Mouse (Mus musculus) spleen, embryonic (tissue): ENCODE measurements around the gene Med18.
"Not testable (repeated sequence)": the region's sequence is repeated elsewhere in the genome, so short reads cannot be mapped to it uniquely, and the experiment has no call there.

Source experiments
- CTCF ChIA-PET: fragments of 350-600 bp; sonication (Branson Sonifier 250); formaldehyde crosslinking; loops from one replicate; lab custom pipeline; 2022; lab: Charles Lee

Gene Med18

DNA sequence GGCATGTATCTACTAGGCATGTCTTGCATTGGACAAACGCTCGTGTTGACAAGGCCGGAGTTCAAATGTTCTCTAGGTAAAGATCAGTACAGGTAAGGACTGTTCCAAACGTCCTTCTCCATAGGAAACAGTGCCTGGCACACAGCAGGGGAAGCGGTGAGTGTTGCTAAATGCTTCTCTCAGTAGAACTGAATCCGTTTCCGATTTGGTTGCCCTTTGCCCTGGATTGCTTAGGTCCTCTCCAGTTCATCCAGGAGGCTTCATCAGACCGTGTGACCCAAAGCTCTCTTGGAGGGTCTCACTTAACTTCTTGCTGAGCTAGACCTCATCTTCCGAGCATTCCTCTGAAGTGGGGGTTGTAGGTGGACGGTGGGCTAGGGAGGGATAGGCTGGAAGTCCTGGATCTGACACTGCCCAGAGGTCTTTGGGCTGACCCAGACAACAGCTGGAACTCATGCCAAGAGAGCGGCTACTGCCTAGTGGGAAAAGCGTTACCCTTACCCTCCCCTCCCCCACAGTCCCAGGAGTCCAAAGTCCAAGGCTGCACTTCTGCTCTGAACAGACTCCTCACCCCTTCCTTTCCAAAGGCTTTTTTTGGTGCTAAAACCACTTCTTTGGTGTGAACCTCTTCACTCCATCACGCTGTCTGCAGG, 19.4 kb upstream of the Med18 start:
- CTCF ChIA-PET, result no interaction called here

DNA sequence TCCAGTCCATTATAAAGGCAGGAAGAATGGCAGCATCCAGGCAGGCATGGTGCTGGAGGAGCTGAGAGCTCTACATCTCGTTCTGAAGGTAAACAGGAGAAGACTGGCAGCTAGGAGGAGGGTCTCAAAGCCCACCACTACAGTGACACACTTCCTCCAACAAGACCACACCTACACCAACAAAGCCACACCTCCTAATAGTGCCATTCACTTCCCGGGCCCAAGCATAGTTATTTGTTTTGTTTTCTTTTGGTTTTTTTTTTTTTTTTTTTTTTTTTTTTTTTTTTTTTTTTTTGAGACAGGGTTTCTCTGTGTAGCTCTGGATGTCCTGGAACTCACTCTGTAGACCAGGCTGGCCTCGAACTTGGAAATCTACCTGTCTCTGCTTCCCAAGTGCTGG, 18.4 kb upstream of the Med18 start:
- CTCF ChIA-PET, result not testable (repeated sequence)

DNA sequence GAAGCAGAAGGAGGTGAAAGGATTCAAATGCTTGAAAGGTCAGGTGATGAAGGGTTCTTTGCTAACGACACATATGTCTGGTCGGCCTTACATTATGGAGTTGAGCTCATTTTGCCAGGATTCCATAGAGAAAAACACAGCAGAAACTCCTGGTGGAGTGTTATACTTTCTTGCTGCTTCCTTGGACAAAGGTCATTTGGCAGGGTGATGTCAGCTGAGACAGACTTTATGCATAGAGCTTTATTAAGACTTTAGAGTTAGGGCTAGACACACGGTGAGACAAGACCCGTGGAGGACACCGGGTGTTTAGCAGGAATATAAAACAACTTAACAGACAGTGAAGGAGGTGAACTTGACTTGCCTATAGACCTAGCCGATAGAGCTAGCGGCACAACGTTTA, 14.1 kb upstream of the Med18 start:
- CTCF ChIA-PET, result no interaction called here

DNA sequence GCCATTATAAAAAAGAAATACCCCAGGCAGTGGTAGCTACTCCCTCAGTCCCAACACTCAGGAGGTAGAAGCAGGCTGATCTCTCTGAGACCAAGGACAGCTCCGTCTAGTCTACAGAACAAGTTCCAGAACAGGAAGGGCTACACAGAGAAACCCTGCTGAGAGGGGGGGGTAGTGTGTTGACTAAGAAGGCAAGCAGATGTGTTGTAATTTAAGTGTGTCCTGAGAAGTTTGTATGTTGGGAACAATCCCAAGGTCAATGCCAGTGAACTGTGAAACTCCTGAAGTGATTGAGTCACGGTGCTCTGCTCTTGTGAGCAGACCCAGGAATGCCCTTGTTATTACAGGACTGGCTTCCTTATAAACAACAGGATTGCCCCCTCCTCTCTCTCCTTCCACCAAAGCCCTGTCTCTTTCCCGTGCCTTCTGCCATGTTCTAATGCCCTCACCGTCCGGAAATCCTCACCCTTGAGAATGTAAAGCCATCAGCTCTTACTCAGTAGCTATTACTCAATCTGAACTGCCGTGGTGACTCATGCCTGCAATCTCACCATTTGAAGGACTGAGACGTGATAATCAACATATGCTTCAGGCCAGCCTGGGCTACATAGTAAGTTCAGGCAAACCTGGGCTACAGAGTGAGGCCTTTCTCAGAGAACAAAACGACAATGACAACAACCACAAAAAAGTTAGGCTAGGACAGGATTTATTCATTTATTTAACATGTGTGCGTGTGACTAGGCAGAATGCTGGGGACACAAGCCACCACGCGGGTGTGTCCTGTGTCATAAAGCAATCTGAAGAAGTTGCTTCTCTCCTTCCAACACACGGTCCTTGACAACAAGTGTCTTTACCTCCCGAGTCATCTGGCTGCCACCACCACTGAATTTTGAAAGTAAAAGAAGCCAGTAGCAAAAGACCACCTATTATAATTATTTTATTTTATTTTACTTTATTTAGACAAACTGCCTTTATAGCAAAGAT, 12.5 kb upstream of the Med18 start:
- CTCF ChIA-PET, result no interaction called here

DNA sequence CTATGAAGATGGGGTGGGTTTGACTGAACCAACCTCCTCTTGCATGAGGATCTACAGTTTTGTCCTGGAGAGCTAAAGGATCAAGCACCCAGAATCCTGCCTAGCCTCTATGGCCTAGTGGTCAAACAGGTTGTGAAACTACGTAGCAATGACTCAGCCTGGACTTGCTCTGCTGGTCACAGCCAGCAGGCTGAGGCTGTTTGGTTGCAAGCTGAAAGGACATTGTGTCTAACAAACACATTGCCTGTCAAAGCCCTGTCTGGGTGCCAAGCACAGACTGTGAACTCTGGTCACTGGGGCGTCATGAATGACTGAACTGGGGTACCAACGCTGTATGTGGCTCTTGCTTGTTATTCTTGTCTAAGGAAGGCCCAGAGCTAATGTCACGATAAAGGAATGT, 10.9 kb upstream of the Med18 start:
- CTCF ChIA-PET, result interaction anchor here (0.6 kb wide), 1 partner anchor 314 kb away, joined by 3 read pairs; no protein-coding TSS in a partner anchor

DNA sequence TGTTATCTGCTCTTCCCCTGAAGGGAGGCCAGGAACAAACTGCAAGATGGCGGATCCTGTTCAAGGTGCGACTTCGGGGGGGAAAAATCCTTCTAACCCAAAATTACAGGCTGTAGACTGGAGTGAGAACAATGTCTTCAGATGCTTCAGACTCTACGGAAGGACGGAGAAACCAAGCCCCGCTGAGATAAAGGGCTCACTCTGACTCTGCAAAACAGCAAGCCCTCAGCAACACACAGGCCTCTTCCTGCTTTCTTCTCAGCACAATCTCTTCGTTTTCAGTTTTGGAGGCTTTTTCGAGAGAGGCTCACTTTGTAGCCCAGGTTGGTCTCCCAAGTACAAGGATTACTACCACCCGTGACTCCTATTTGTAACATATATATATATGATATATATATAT, 9.7 kb upstream of the Med18 start:
- CTCF ChIA-PET, result no interaction called here

DNA sequence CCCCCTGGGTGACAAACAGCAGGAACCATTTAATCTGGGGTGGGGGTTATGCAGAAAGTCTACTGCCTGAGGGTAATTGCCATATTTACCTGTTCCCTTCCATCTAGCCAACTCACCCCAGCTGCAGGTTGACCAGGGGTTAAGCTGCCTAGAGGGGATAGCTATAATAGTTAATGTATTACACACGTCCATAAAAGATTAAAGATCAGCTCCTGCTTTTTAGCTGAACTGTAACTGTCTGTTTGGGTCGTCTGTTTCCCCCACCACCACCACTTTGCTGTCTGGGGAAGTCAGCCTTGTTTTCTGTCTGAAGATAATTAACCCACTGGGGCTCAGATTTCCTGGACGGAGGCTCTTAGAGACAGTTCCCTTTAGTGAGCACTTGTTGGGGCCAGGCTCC, 6.2 kb upstream of the Med18 start:
- CTCF ChIA-PET, result interaction anchor here (1.1 kb wide), 1 partner anchor 53 kb away, joined by 9 read pairs; no protein-coding TSS in a partner anchor

DNA sequence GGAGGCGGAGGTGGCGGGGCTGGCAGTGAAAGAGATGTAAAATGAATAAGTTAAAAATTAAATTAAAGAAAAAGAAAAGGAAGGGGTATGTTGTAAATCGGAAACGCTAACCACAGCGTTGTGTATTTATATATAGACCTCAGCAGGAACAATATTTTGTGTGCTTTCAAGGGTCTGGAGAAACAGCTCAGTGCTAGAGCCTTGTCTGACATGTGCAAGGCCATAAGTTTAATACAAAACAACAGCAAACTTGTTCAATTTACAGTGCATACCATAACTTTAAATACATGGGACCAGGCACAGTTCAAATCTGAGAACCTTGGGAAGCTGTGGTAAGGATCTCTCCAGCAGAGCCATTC, 513 bp upstream of the Med18 start:
- CTCF ChIA-PET, result interaction anchor here (1.0 kb wide), 1 partner anchor 90 kb away, joined by 3 read pairs; no protein-coding TSS in a partner anchor

DNA sequence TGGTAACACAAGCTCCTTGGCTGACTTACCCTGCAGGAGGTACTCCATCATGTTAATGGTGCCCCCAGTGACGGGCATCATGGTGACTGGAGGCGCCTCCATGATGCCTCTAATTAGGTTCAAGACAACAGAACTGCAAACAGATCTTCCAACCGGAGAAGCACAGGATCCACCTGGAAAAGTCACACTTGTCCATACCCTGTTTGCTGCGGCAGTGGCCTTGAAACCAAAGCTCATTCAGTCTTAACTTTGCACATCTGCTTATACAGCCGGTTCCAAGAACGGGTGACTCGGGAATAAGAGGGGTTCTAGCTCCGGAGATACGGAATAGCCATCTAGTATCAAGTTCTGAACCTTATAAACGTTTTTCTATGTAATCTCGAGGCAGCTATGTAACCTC, 885 bp downstream of the Med18 start:
- CTCF ChIA-PET, result no interaction called here

DNA sequence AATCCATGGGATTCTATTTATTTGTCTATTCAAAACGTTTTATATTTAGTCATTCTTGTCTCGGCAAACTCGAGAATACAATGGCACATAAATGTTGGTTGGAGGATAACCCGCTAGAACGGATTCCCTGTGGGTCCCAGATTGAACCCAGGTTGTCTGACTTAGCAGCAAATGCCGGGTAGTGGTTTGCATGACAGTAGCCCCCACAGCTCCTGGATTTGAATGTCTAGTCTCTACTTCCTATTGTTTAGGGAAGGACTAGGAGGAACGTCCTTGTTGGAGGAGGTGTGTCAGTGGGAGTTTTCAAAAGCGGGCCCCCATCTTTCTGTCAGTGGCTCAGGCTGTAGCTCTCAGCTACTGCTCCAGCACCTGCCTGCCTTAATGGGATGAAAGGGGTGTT, 3.5 kb downstream of the Med18 start:
- CTCF ChIA-PET, result no interaction called here

DNA sequence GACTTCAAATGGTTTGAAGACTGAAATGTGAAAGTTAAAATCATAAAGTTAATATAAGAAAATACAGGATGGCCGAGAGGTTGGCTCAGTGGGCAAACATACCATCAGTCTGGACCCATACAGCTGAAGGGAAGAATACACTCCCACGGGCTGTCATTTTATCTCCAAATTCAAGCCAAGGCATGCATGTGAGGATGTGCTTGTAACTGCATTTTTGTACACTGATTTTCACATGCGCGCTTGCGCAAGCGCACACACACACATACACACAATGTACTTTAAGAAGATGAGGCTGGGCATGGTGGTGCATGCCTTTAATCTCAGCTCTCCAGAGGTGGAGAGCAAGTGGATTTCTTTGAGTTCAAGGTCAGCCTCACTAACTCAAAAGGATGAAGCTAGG, 8.2 kb downstream of the Med18 start:
- CTCF ChIA-PET, result no interaction called here

DNA sequence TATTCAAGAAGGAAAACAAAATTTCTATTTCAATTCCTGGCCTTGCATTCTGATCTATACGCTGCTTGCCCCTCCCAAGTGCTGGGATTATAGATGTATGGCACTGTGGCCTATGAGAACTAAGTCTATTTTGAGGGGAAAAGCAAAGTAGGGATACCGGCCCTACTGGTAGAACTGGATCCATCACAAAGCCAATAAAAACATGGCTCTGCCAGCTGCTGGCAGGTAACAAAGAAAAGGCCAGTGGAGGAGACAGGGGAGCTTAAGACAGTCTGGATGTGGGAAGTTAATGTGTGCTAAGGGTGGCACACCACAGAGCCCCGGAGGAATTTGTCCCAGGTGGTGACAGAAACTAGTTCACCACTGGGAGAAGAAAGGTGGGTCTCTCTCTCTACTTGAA, 8.6 kb downstream of the Med18 start:
- CTCF ChIA-PET, result no interaction called here

DNA sequence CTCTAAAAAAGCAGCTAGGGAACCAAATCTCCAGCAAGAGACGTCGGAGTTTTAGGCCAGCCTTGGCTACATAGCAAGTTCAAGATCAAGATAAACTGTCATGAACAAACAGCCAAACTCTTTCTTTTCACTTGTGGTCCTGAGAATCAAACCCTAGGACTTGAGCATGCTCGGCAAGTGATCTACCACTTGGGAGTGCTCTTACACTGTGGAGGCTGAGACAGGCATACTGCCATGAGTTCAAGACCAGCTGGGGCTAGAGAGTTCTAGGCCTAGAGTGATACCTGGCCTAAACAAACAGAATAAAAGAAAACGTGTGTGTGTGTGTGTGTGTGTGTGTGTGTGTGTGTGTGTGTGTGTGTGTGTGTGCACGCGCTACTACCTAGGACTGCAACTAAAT, 9.5 kb downstream of the Med18 start:
- CTCF ChIA-PET, result no interaction called here

DNA sequence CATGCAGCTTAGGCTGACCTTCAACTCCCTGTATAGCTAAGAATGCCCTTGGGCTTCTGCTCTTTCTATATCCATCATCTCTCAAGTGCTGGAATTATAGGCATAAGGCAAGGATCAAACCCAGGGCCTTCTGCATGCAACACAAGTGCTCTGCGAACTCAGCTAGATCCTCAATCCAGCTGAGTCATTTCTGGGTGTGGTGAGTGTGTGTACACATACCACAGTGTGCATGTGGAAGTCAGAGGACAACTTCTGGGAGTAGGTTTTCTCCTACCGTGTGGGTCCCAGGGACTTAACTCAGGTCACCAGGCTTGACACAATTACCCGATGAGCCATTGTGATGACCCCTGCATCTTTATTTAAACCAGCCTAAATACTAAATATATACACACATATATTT, 13.9 kb downstream of the Med18 start:
- CTCF ChIA-PET, result no interaction called here

DNA sequence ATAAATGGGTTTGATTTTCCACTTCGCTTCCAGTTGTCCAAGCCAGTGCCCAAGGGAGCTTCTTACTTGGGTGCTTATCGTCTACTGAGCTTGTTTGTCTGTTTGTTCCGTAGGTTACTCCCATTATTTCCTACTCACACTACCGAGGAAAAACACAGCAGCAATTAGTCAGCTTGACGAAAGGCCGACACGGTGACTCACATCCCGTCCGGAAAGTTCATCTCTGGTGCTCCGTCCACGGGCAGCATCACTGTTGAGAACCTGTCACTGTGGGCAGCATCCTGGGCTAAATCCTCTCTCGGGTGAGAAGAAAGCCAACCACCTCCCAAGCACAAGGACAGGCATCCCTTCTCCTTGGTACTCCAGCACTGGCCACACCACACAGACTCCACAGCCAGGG, 17.6 kb downstream of the Med18 start:
- CTCF ChIA-PET, result no interaction called here

DNA sequence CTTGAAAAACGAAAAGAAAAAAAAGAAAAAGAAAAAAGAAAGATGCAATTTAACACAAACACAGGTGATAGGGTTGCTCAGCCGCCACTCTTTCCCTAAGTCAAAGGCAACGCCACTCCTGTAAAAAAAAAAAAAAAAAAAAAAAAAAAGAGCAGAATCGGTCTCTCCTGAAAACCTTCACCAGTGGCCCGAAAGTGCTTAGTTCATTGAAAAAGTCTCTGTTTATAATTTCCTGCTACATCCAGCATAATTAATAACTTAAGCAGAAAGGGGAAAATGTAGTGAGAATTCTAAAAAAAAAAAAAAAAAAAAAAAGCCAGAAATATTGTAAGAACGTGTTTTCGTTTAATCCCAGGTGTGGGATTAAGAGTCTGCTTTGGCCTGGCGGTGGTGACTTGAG, 19.2 kb downstream of the Med18 start:
- CTCF ChIA-PET, result no interaction called here

DNA sequence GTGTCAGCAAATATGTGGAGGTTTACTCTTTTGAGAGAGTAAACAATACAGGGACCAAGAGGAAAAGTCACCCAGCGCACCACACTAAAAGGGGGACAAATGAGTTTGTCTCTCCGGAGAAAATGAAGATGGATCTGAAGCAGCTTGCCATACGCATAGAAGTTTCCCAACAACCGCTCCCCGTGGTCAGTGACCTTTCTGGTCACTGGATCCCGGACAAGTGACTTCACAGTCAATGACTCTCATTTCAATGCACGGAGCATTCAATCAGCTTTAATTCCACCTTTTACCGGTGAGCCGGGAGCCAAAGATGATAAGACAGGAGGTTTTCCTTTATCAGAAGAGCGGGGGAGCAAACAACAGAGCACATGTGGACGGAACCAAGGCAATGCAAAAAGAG, 25.9 kb downstream of the Med18 start:
- CTCF ChIA-PET, result no interaction called here

DNA sequence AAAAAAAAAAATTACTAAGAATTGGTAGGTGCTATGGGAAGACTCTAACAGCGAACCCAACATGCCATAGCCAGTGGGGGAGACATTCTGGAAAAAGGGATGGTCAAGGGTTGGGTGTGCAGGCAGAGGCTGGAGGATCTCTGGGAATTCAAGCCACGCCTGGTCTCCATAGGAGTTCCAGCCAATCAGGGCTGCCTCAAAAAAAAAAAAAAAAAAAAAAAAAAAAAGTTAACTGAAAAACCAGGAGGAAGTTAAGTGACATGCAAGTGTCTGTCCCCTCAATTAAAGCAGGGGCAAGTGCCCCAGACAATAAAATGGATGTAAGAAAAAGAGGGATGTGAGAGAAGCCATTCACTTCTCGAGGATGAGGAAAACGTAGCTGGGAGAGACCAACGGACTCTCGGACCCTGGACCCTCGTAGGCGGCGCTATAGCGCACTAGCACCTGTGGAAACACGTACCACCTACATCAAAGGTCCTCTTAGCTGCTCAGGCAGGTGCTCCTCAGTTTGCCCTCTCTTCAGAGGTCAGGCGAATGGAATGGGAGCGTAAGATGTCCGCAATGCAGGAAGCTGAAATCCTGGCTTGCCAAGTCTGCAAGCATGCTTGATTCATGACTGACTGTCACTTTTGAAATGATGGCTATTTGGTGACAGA, 30.9 kb downstream of the Med18 start:
- CTCF ChIA-PET, result interaction anchor here (0.7 kb wide), 1 partner anchor 14 kb away, joined by 13 read pairs; no protein-coding TSS in a partner anchor

DNA sequence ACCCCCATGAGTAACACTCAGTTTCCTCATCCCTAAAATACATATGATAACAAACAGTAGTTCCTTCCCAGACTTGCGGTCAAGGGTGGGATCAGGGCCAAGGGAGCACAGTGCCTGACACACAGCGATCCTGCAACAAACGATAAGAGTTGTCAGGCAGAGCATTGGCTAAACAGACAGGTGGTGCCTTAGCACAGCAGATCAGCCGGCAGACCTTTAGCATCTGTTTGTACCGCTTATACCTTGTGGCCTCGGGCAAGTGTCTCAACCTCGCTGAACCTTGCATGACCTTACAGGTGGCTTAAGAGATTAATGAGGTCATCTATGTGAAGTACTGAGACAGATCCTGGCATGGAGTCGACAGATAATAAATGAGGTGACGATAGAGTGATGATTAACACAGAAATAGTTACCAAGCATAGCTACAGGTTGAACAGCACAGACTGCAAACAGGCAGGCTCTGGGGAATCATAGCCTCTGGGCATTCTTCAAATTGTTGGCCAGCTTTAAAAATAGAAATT, 35.6 kb downstream of the Med18 start:
- CTCF ChIA-PET, result interaction anchor here (0.5 kb wide), 1 partner anchor 139 kb away, joined by 3 read pairs; no protein-coding TSS in a partner anchor

DNA sequence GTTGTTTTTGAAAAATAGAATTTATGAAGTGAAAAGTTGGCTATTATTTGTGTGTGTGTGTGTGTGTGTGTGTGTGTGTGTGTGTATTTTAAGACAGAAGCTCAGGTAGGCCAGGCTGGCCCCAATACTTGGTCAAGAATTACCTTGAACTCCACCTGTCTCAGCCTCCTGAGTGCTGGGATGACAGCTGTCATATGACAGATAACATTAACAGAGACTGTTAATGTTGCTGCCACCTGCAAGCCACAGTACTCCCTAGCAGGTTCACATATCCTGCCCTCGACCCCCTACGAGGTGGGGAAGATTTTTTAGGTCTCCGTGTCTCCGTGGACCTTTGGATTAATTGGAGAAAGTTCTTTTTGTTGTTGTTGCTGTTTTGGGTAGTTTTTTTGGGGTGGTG, 36.2 kb downstream of the Med18 start:
- CTCF ChIA-PET, result interaction anchor here (0.5 to 0.6 kb wide), 2 partner anchors 96 to 139 kb away, joined by 3 read pairs; no protein-coding TSS in a partner anchor

DNA sequence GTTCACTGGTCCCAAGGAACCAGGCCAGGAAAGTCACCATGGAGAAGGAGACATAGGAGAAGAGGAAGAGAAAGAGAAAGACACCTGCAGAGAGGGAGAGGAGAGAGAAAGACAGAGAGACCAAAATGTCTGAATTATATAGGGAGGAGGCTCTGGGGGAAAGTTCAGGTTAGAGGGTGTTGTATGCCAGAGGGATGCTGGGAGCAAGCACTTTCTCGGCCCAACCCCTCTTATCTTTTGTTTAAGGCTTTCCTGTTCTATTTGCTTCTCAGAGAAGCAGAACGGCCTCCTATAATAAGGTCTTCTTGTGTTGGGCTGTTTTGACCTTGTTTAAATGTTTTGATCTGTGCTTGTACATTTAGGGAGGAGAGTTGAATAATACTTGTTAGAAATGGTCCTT, 37.7 kb downstream of the Med18 start:
- CTCF ChIA-PET, result no interaction called here

DNA sequence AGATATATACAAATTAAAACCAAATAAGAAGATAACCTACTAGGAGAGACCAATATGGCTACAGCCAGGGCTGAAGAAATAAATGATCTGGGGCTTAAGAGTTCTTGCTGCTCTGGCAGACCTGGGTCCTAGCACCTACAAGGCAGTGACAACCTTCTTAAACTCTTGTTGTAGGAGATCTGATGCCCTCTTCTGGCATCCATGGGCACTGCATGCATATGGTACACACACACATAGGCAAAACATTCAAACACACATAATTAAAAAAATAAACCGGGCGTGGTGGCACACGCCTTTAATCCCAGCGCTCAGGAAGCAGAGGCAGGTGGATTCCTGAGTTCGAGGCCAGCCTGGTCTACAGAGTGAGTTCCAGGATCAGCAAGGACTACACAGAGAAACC, 39.0 kb downstream of the Med18 start:
- CTCF ChIA-PET, result no interaction called here
